Mouse (Mus musculus) liver, embryonic 11.5 days (tissue): Measurements from ENCODE around the gene Bcas1. TPM values are rescaled to one million over a fixed set of nuclear protein-coding genes. Genes with fewer than 3 reads are reported as not detected.

Experiments used
- ATAC-seq: fragments of 200-750 bp; cut with Nextera tagmentation; replicated peaks from 2 replicates; pipeline ENCODE4 v1.8.0; 2017; ENCODE audit warnings: moderate number of reproducible peaks, mild to moderate bottlenecking, moderate TSS enrichment, moderate library complexity; ENCODE audit not compliant: low FRiP score
- DNase-seq: peaks from one replicate; pipeline ENCODE4 v3.0.0-alpha.2; 2017; ENCODE audit warnings: low spot score
- H3K27ac ChIP-seq: fragments of 300-500 bp; sonication (generic); 2 replicates; pipeline ENCODE4 v1.5.1; 2014; ENCODE audit warnings: mild to moderate bottlenecking, low read depth, low read length, control low read depth
- H3K27me3 ChIP-seq: fragments of 300-500 bp; sonication (generic); replicated peaks from 2 replicates; pipeline ENCODE4 v1.6.1; 2014; ENCODE audit warnings: low read length, mixed read lengths; ENCODE audit not compliant: control insufficient read depth, insufficient read depth
- H3K36me3 ChIP-seq: fragments of 300-500 bp; sonication (generic); 2 replicates; pipeline ENCODE4 v1.6.1; 2014; ENCODE audit warnings: mild to moderate bottlenecking, low read length, moderate library complexity, mixed read lengths; ENCODE audit not compliant: control insufficient read depth, insufficient read depth
- H3K4me1 ChIP-seq: fragments of 300-500 bp; sonication (generic); replicated peaks from 2 replicates; pipeline ENCODE4 v1.6.1; 2014; ENCODE audit warnings: low read length, mixed read lengths; ENCODE audit not compliant: control insufficient read depth, insufficient read depth
- H3K4me2 ChIP-seq: fragments of 300-500 bp; sonication (generic); 2 replicates; pipeline ENCODE4 v1.6.1; 2014; ENCODE audit warnings: mild to moderate bottlenecking, control low read depth, moderate library complexity
- H3K4me3 ChIP-seq: fragments of 300-500 bp; sonication (generic); 2 replicates; pipeline ENCODE4 v1.5.1; 2014; ENCODE audit warnings: low read depth, low read length, control low read depth
- H3K9ac ChIP-seq: fragments of 300-500 bp; sonication (generic); 2 replicates; pipeline ENCODE4 v1.6.1; 2014; ENCODE audit warnings: low read depth, low read length, control low read depth
- H3K9me3 ChIP-seq: fragments of 300-500 bp; sonication (generic); 2 replicates; pipeline ENCODE4 v1.6.1; 2016; ENCODE audit warnings: low read length, inconsistent platforms, mixed read lengths; ENCODE audit not compliant: control insufficient read depth
- WGBS: fragments of 180-500 bp; shearing (Covaris S2); extraction: QIAGEN DNeasy Blood & Tissue Kit; methylation state at CpG from one replicate; pipeline ENCODE4 v1.1.7; 2014; 5-methylcytosine and 5-hydroxymethylcytosine counted together
- polyA plus RNA-seq: library from polyadenylated mRNA; unstranded; fragments of >200 nt; fragmentation: Nextera tagmentation; extraction: Ambion mirVana; gene quantifications from 2 replicates; pipeline ENCODE4 v1.2.1, GENCODE M21; 2014

The Bcas1 gene
- 6.1 and 7.5 TPM in 2 replicates for polyA plus RNA-seq

- no peak within 1 kb of the TSS for H3K4me3 ChIP-seq
- H3K9me3 ChIP-seq: no peaks in the 10 kb centered on the region
- DNase-seq (no peak), ATAC-seq (0 out of 2 replicates have a peak, but pooled peaks have one; percentile 24)
- H3K27ac ChIP-seq: 0 out of 2 replicates have a peak within 1 kb of the TSS, but pooled peaks have one; percentile 32
- H3K27me3 ChIP-seq: no peaks in the 10 kb centered on the region
- 72% methylated on average over 8 of the region's 8 CpGs for WGBS
- H3K4me1 ChIP-seq: no peaks in the 10 kb centered on the region
- H3K9ac ChIP-seq: no peak within 1 kb of the TSS
- H3K4me2 ChIP-seq: 0 out of 2 replicates have a peak within 1 kb of the TSS, but pooled peaks have one; percentile 4
- H3K36me3 ChIP-seq: no peaks in the 10 kb centered on the region
These were observed at the start of gene Bcas1 for GRCm38 (mm10) chr2:170427704-170428103. Gene Bcas1, minus strand, starts transcription at chr2:170427845.

GRCm38 (mm10) chr2:170476643-170477042 lies 49.0 kb upstream of the Bcas1 start:
- DNase-seq: no peak
- whole genome bisulfite sequencing: 71% methylated on average over 8 of the region's 8 CpGs

GRCm38 (mm10) chr2:170476215-170476614 lies 48.6 kb upstream of the Bcas1 start:
- ATAC-seq (no peak), DNase-seq (no peak)
- Histone ChIP-seq H3K27me3 (no peaks in the 10 kb centered on the region), H3K4me1 (no peaks in the 10 kb centered on the region), H3K4me2 (no peak overlapping the region), H3K9ac (no peak overlapping the region), H3K36me3 (no peaks in the 10 kb centered on the region), H3K27ac (no peak overlapping the region), H3K4me3 (no peak overlapping the region), H3K9me3 (no peaks in the 10 kb centered on the region)
- WGBS: 72% methylated on average over 11 of the region's 11 CpGs

More at GRCm38 (mm10) chr2:170476643-170477042, 49.0 kb upstream of the Bcas1 start:
- H3K4me2 ChIP-seq: no peak overlapping the region
- H3K4me1 ChIP-seq: no peaks in the 10 kb centered on the region
- no peaks in the 10 kb centered on the region for H3K9me3 ChIP-seq
- H3K9ac ChIP-seq: no peak overlapping the region
- ATAC-seq: no peak
- H3K27me3 ChIP-seq: no peaks in the 10 kb centered on the region
- no peaks in the 10 kb centered on the region for H3K36me3 ChIP-seq
- no peak overlapping the region for H3K27ac ChIP-seq
- H3K4me3 ChIP-seq: no peak overlapping the region

GRCm38 (mm10) chr2:170475164-170475563 lies 47.5 kb upstream of the Bcas1 start:
- WGBS: 90% methylated on average over 3 of the region's 3 CpGs
- no peak for DNase-seq
- Histone ChIP-seq H3K4me1 (no peaks in the 10 kb centered on the region), H3K27ac (no peak overlapping the region), H3K36me3 (no peaks in the 10 kb centered on the region), H3K4me2 (no peak overlapping the region), H3K9me3 (no peaks in the 10 kb centered on the region), H3K4me3 (no peak overlapping the region), H3K27me3 (no peaks in the 10 kb centered on the region), H3K9ac (no peak overlapping the region)
- ATAC-seq: no peak

- Histone ChIP-seq H3K9ac (no peak overlapping the region), H3K27ac (no peak overlapping the region), H3K36me3 (no peaks in the 10 kb centered on the region), H3K4me1 (no peaks in the 10 kb centered on the region), H3K27me3 (no peaks in the 10 kb centered on the region), H3K9me3 (no peaks in the 10 kb centered on the region), H3K4me3 (no peak overlapping the region), H3K4me2 (no peak overlapping the region)
- WGBS: 90% methylated on average over 5 of the region's 5 CpGs
- DNase-seq (no peak), ATAC-seq (no peak)
These were observed 46.5 kb upstream of the Bcas1 start for GRCm38 (mm10) chr2:170474125-170474524.

GRCm38 (mm10) chr2:170470591-170470990 lies 42.9 kb upstream of the Bcas1 start:
- no peaks in the 10 kb centered on the region for H3K36me3 ChIP-seq
- no peaks in the 10 kb centered on the region for H3K4me1 ChIP-seq
- H3K4me3 ChIP-seq: no peak overlapping the region
- no peak overlapping the region for H3K4me2 ChIP-seq
- ATAC-seq (no peak), DNase-seq (no peak)
- H3K9me3 ChIP-seq: no peaks in the 10 kb centered on the region
- no peak overlapping the region for H3K27ac ChIP-seq
- 67% methylated on average over 5 of the region's 5 CpGs for WGBS
- H3K9ac ChIP-seq: no peak overlapping the region
- no peaks in the 10 kb centered on the region for H3K27me3 ChIP-seq

- no peak overlapping the region for H3K9ac ChIP-seq
- no peak overlapping the region for H3K27ac ChIP-seq
- no peak overlapping the region for H3K4me3 ChIP-seq
- ATAC-seq: no peak
- H3K36me3 ChIP-seq: no peaks in the 10 kb centered on the region
- 8% methylated on average over 10 of the region's 10 CpGs for WGBS
- H3K4me2 ChIP-seq: no peak overlapping the region
- no peaks in the 10 kb centered on the region for H3K27me3 ChIP-seq
- DNase-seq: no peak
- H3K4me1 ChIP-seq: no peaks in the 10 kb centered on the region
- H3K9me3 ChIP-seq: no peaks in the 10 kb centered on the region
These were observed 42.1 kb upstream of the Bcas1 start for GRCm38 (mm10) chr2:170469616-170470308.

- Histone ChIP-seq H3K4me2 (no peak overlapping the region), H3K4me3 (no peak overlapping the region), H3K27ac (no peak overlapping the region), H3K4me1 (no peaks in the 10 kb centered on the region), H3K27me3 (no peaks in the 10 kb centered on the region), H3K36me3 (no peaks in the 10 kb centered on the region), H3K9ac (no peak overlapping the region), H3K9me3 (no peaks in the 10 kb centered on the region)
- ATAC-seq (no peak), DNase-seq (no peak)
These were observed 40.4 kb upstream of the Bcas1 start for GRCm38 (mm10) chr2:170468009-170468408.

GRCm38 (mm10) chr2:170464817-170465216 lies 37.2 kb upstream of the Bcas1 start:
- WGBS: 48% methylated on average over 4 of the region's 4 CpGs
- no peak overlapping the region for H3K27ac ChIP-seq
- H3K27me3 ChIP-seq: no peaks in the 10 kb centered on the region

More at GRCm38 (mm10) chr2:170464817-170465216, 37.2 kb upstream of the Bcas1 start:
- ATAC-seq (no peak), DNase-seq (no peak)
- no peak overlapping the region for H3K4me3 ChIP-seq
- H3K4me2 ChIP-seq: no peak overlapping the region
- H3K9me3 ChIP-seq: no peaks in the 10 kb centered on the region
- no peak overlapping the region for H3K9ac ChIP-seq
- H3K4me1 ChIP-seq: no peaks in the 10 kb centered on the region
- H3K36me3 ChIP-seq: no peaks in the 10 kb centered on the region
